Mouse (Mus musculus): ENCODE data around the gene Arhgap10. TPM values are rescaled to one million over a fixed set of nuclear protein-coding genes. Genes with fewer than 3 reads are reported as not detected.

Arhgap10 gene
- polyA plus RNA-seq, 1 experiment = 39.0 TPM

DNA sequence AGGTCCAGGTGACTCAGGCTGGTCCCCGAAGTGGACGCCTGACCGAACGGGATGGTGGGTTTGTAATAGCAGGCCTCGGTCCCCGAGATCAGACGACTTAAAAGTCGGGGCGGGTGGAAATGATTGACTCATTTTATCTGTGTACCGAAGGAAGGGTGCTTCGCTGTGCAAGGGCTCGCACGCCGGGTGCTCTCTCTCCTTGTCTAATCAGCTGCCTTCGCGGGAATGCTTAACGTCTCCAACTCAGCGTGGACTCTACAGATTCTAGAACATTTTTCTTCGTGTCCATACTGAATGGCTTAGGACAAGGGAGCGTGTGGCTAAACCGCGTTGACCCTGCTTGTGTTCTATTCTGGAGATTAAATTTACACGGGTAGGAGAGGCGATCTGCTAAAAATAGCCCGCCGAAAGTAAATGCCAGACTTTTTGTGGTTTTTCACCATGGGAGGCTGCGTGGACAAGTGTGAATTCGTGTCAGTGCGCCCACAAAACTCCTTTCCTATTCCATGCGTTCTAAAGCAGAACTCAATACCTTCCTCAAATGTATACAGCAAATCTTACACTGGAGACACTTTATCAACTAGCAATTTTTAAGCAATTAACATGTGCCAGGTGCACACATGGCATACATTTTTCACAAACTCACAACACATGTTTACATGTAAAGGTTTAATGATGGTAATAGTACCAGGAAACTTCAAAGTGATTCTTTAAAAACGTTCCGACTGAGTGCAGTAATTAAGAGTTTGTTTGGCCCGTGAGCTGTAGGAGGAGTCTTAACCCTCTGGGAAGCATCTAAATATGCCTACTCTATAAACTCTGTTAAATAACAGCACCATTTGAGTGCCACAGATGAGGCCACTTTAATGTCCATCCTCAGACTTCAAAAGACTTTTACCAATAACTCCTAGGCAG is 705 bp upstream of the Arhgap10 start:
- Histone ChIP-seq H3K27ac (ENCODE audit: insufficient read depth, low read depth, low read length) (peak overlapping the region; percentile 65), H3K4me1 (ENCODE audit: control insufficient read depth, insufficient read depth, low read length) (peaks cover 23% of the 10 kb centered on the region), H3K4me3 (ENCODE audit: insufficient read depth, low read length) (peak overlapping the region; percentile 79)
- TF ChIP-seq CTCF (IDR thresholded peaks at IDR 0.05; ENCODE audit: low read depth, low read length) = no peak
- TF ChIP-seq POLR2A (IDR thresholded peaks at IDR 0.05; ENCODE audit: borderline replicate concordance, low read depth, low read length) = no peak

- Histone ChIP-seq H3K27ac (ENCODE audit: insufficient read depth, low read depth, low read length) (peak overlapping the region; percentile 30), H3K4me1 (ENCODE audit: control insufficient read depth, insufficient read depth, low read length) (peaks cover 35% of the 10 kb centered on the region), H3K4me3 (ENCODE audit: insufficient read depth, low read length) (peak overlapping the region; percentile 64)
- TF ChIP-seq CTCF (IDR thresholded peaks at IDR 0.05; ENCODE audit: low read depth, low read length) = no peak
- no peak for TF ChIP-seq POLR2A (IDR thresholded peaks at IDR 0.05; ENCODE audit: borderline replicate concordance, low read depth, low read length)
Observed at GRCm38 (mm10) chr8:77516845-77517244, 908 bp downstream of the Arhgap10 start.

- H3K4me3 ChIP-seq (ENCODE audit: insufficient read depth, low read length) = peak overlapping the region; percentile 64
- no peak overlapping the region for H3K27ac ChIP-seq (ENCODE audit: insufficient read depth, low read depth, low read length)
- no peak for TF ChIP-seq POLR2A (IDR thresholded peaks at IDR 0.05; ENCODE audit: borderline replicate concordance, low read depth, low read length)
- TF ChIP-seq CTCF (IDR thresholded peaks at IDR 0.05; ENCODE audit: low read depth, low read length) = no peak
- H3K4me1 ChIP-seq (ENCODE audit: control insufficient read depth, insufficient read depth, low read length) = peaks cover 38% of the 10 kb centered on the region
Observed at GRCm38 (mm10) chr8:77515786-77516185, 2.0 kb downstream of the Arhgap10 start.

DNA sequence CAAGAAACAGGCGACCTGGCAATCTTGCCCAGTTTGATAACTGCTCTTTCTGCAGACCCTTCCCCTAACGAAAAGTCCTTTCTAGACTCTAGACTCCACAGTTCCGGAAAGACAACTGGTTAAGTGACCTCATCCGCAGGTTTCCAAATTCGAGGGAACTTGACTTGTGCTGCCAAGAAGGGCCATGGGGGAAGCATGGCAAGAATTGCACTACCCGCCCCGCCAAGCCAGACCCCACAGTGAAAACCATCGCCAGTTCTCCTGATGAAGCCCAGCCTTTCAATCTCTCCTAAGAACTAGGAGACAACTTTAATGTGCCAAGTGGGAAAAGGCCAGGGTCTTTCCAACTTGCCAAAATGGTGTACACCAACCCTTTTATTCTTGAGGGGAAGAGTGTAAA is 2.6 kb downstream of the Arhgap10 start:
- H3K27ac ChIP-seq (ENCODE audit: insufficient read depth, low read depth, low read length) = no peak overlapping the region
- H3K4me3 ChIP-seq (ENCODE audit: insufficient read depth, low read length) = no peak overlapping the region; the same call in 1 of the 2 replicates
- TF ChIP-seq POLR2A (IDR thresholded peaks at IDR 0.05; ENCODE audit: borderline replicate concordance, low read depth, low read length) (no peak), CTCF (IDR thresholded peaks at IDR 0.05; ENCODE audit: low read depth, low read length) (no peak)
- peaks cover 42% of the 10 kb centered on the region for H3K4me1 ChIP-seq (ENCODE audit: control insufficient read depth, insufficient read depth, low read length)

DNA sequence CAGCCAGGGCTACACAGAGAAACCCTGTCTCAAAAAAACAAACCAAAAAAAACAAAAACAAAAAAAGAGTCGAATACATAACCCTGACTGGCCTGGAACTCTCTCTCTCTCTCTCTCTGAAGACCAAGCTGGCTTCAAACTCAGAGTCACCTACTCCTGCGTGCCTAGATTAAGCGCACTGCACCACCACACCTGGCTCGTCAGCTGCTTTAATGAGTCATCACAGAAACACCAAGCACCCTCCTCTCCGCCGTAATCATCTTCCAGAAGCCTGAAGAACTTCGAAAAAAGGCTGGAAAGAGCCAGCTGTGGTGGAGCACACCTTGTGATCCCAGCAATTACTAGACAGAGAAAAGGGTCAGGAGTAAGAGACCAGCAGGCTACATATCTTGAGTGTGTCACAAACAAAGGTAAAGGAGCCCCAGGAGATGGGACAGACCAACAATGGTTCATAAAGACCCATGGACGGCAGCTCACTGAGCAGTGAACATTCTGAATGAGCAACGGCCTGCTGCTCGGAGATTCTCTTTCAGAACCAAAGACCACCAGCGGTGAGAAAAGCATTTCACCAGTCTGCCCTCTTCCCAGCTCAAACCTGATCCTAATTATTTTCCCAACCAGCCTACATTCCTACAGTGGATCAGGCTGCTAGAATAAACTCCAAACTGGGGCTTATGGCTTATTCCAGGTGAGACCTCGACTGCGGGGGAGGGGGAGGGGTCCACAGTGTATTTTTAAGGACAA is 5.8 kb downstream of the Arhgap10 start:
- TF ChIP-seq POLR2A (IDR thresholded peaks at IDR 0.05; ENCODE audit: borderline replicate concordance, low read depth, low read length) (no peak), CTCF (IDR thresholded peaks at IDR 0.05; ENCODE audit: low read depth, low read length) (no peak)
- Histone ChIP-seq H3K4me1 (ENCODE audit: control insufficient read depth, insufficient read depth, low read length) (peaks cover 45% of the 10 kb centered on the region), H3K27ac (ENCODE audit: insufficient read depth, low read depth, low read length) (no peak overlapping the region), H3K4me3 (ENCODE audit: insufficient read depth, low read length) (no peak overlapping the region)

GRCm38 (mm10) chr8:77510426-77510825 is 7.3 kb downstream of the Arhgap10 start:
- H3K27ac ChIP-seq (ENCODE audit: insufficient read depth, low read depth, low read length) = no peak overlapping the region
- H3K4me3 ChIP-seq (ENCODE audit: insufficient read depth, low read length) = no peak overlapping the region
- peaks cover 45% of the 10 kb centered on the region for H3K4me1 ChIP-seq (ENCODE audit: control insufficient read depth, insufficient read depth, low read length)
- no peak for TF ChIP-seq CTCF (IDR thresholded peaks at IDR 0.05; ENCODE audit: low read depth, low read length)
- no peak for TF ChIP-seq POLR2A (IDR thresholded peaks at IDR 0.05; ENCODE audit: borderline replicate concordance, low read depth, low read length)

DNA sequence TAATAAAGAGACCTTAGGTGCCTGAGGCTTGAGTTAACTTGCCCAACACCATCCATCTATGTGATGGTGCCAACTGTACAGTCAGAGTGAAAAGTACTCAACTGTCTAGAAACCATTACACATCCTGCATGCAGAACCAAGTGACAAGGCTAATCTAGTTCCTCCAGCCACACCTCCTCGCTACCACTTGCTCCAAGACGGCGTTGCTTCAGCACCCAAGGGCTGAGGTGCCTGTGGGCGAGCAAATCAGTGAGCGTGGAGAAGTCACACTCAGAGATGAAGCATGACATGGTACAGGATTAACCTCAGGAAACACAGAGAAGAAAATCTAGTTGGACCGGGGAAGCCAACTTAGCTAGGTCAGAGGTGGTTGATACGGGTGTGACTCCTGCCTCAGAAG is 8.7 kb downstream of the Arhgap10 start:
- no peak overlapping the region for H3K4me3 ChIP-seq (ENCODE audit: insufficient read depth, low read length)
- no peak for TF ChIP-seq CTCF (IDR thresholded peaks at IDR 0.05; ENCODE audit: low read depth, low read length)
- no peak for TF ChIP-seq POLR2A (IDR thresholded peaks at IDR 0.05; ENCODE audit: borderline replicate concordance, low read depth, low read length)
- peaks cover 45% of the 10 kb centered on the region for H3K4me1 ChIP-seq (ENCODE audit: control insufficient read depth, insufficient read depth, low read length)
- H3K27ac ChIP-seq (ENCODE audit: insufficient read depth, low read depth, low read length) = no peak overlapping the region

DNA sequence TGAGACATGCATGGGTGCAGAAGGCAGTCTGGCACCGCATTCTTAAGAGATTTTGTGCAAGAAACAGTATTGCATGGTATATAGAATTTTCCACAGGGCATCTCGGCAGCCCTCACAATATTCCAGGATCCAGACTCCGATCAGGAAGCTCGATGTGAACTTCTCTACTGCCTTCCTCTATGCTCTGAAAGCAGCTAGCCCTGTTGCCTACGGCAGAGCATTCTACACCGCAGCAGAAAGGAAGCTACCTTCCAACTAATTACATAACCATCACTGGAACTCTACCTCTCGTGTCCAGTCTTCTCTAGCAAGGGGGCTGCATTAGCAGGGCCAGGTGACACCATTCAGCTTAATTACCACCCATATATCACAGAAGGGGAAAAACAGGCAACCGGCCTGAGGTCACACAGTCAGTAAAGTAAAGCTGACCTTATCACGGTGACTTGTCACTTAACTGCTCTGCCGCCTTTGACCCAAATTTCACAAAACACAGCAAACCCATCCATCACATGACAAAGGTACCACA is 10.2 kb downstream of the Arhgap10 start:
- TF ChIP-seq CTCF (IDR thresholded peaks at IDR 0.05; ENCODE audit: low read depth, low read length) = no peak
- TF ChIP-seq POLR2A (IDR thresholded peaks at IDR 0.05; ENCODE audit: borderline replicate concordance, low read depth, low read length) = no peak
- no peak overlapping the region for H3K4me3 ChIP-seq (ENCODE audit: insufficient read depth, low read length)
- no peak overlapping the region for H3K27ac ChIP-seq (ENCODE audit: insufficient read depth, low read depth, low read length)
- peaks cover 38% of the 10 kb centered on the region for H3K4me1 ChIP-seq (ENCODE audit: control insufficient read depth, insufficient read depth, low read length)

GRCm38 (mm10) chr8:77506539-77506938 is 11.2 kb downstream of the Arhgap10 start:
- TF ChIP-seq POLR2A (IDR thresholded peaks at IDR 0.05; ENCODE audit: borderline replicate concordance, low read depth, low read length) = no peak
- TF ChIP-seq CTCF (IDR thresholded peaks at IDR 0.05; ENCODE audit: low read depth, low read length) = no peak
- H3K4me1 ChIP-seq (ENCODE audit: control insufficient read depth, insufficient read depth, low read length) = peaks cover 41% of the 10 kb centered on the region

More at GRCm38 (mm10) chr8:77506539-77506938, 11.2 kb downstream of the Arhgap10 start:
- H3K4me3 ChIP-seq (ENCODE audit: insufficient read depth, low read length) = no peak overlapping the region
- no peak overlapping the region for H3K27ac ChIP-seq (ENCODE audit: insufficient read depth, low read depth, low read length)
